Mouse (Mus musculus) T-cell, adult 2 months (primary cell): ENCODE measurements at regions not wholly inside any gene's neighbourhood (a gene's known extent, or its start where the extent isn't known, plus 50 kb on each side); places are given as distances from the start of the nearest gene placed in this dataset.

ENCODE experiments used
- DNase-seq: peaks from one replicate; pipeline ENCODE4 v3.0.0; 2022; ENCODE audit warnings: low spot score

- no peak for DNase-seq
Measured at GRCm38 (mm10) chr2:146625166-146625751, 113.1 kb upstream of the Ralgapa2 start.

GRCm38 (mm10) chr2:146626531-146626930, 114.4 kb upstream of the Ralgapa2 start:
- DNase-seq, result no peak

- DNase-seq, result no peak
Measured at GRCm38 (mm10) chr2:146630179-146630578, 118.0 kb upstream of the Ralgapa2 start.

GRCm38 (mm10) chr2:146631098-146631497, 119.0 kb upstream of the Ralgapa2 start:
- no peak for DNase-seq

- DNase-seq, result peak; percentile 35
Measured at GRCm38 (mm10) chr2:146633329-146634070, 121.4 kb upstream of the Ralgapa2 start.

- DNase-seq, result no peak
Measured at GRCm38 (mm10) chr2:146637573-146637972, 125.4 kb upstream of the Ralgapa2 start.

GRCm38 (mm10) chr2:146646237-146646972, 134.3 kb upstream of the Ralgapa2 start:
- DNase-seq, result no peak

- no peak for DNase-seq
Measured at GRCm38 (mm10) chr2:146646973-146647282, 134.8 kb upstream of the Ralgapa2 start.

- no peak for DNase-seq
Measured at GRCm38 (mm10) chr2:146661346-146661745, 149.2 kb upstream of the Ralgapa2 start.

- no peak for DNase-seq
Measured at GRCm38 (mm10) chr2:146672761-146673160, 160.6 kb upstream of the Ralgapa2 start.

GRCm38 (mm10) chr2:146681979-146682378, 169.8 kb upstream of the Ralgapa2 start:
- no peak for DNase-seq

- DNase-seq, result no peak
Measured at GRCm38 (mm10) chr2:146685854-146686507, 169.7 kb upstream of the Kiz start.

GRCm38 (mm10) chr2:146688544-146688943, 167.1 kb upstream of the Kiz start:
- DNase-seq, result no peak

GRCm38 (mm10) chr2:146693484-146693883, 162.2 kb upstream of the Kiz start:
- DNase-seq, result no peak

- DNase-seq, result no peak
Measured at GRCm38 (mm10) chr2:146694041-146694440, 161.6 kb upstream of the Kiz start.

GRCm38 (mm10) chr2:146696277-146696676, 159.4 kb upstream of the Kiz start:
- DNase-seq, result no peak

GRCm38 (mm10) chr2:146696727-146697126, 158.9 kb upstream of the Kiz start:
- no peak for DNase-seq

- no peak for DNase-seq
Measured at GRCm38 (mm10) chr2:146710676-146711075, 145.0 kb upstream of the Kiz start.

GRCm38 (mm10) chr2:146721184-146721715, 134.4 kb upstream of the Kiz start:
- no peak for DNase-seq

GRCm38 (mm10) chr2:146722351-146723025, 133.2 kb upstream of the Kiz start:
- no peak for DNase-seq

GRCm38 (mm10) chr2:146723172-146723571, 132.5 kb upstream of the Kiz start:
- DNase-seq, result no peak

- DNase-seq, result no peak
Measured at GRCm38 (mm10) chr2:146723671-146724070, 132.0 kb upstream of the Kiz start.
